Mouse (Mus musculus) spleen, adult 18-20 months (tissue): ENCODE results near the gene Rhox6.
"Not testable (repeated sequence)": the region's sequence is repeated elsewhere in the genome, so short reads cannot be mapped to it uniquely, and the experiment has no call there.

Source experiments
- DNase-seq, 2 experiments: peaks; one replicate each; pipeline ENCODE4 v3.0.0; 2022; ENCODE audit warnings: mixed read lengths in 2 of 2

Gene Rhox6

GRCm38 (mm10) chrX:37826610-37827009 lies at the start of gene Rhox6:
TSS of gene Rhox6 (plus strand) at chrX:37826910.
- DNase-seq = not testable (repeated sequence)

GRCm38 (mm10) chrX:37807286-37808080 lies 19.2 kb upstream of the Rhox6 start:
- no peak for DNase-seq

- DNase-seq = no peak
These were observed 17.3 kb upstream of the Rhox6 start for GRCm38 (mm10) chrX:37809396-37809795.

GRCm38 (mm10) chrX:37811179-37811578 lies 15.5 kb upstream of the Rhox6 start:
- DNase-seq = peak in 1 of 2 experiments; percentile 1

GRCm38 (mm10) chrX:37815665-37816064 lies 11.0 kb upstream of the Rhox6 start:
- no peak for DNase-seq

- DNase-seq = not testable (repeated sequence)
These were observed 4.7 kb downstream of the Rhox6 start, which contains the start of gene Rhox7a for GRCm38 (mm10) chrX:37831386-37831785. TSS of gene Rhox7a (plus strand) at chrX:37831686.

- no peak for DNase-seq
These were observed 44.9 kb downstream of the Rhox6 start for GRCm38 (mm10) chrX:37871641-37872040.

GRCm38 (mm10) chrX:37878844-37879243 lies 52.1 kb downstream of the Rhox6 start, which contains the start of gene Rhox8:
TSS of gene Rhox8 (minus strand) at chrX:37878944.
- no peak for DNase-seq
